Mouse (Mus musculus) cerebellum, adult 9-11 months (tissue): ENCODE measurements around the gene Cep63.

Experiments used
- DNase-seq: peaks from one replicate; pipeline ENCODE4 v3.0.0; 2022

Gene Cep63

GRCm38 (mm10) chr9:102631589-102632147, 5.3 kb upstream of the Cep63 start:
- DNase-seq: no peak

GRCm38 (mm10) chr9:102629052-102629451, 2.7 kb upstream of the Cep63 start:
- DNase-seq: no peak

GRCm38 (mm10) chr9:102627442-102627841, 1.1 kb upstream of the Cep63 start:
- peak; percentile 58 for DNase-seq

GRCm38 (mm10) chr9:102626839-102627225, 498 bp upstream of the Cep63 start:
- DNase-seq: no peak

GRCm38 (mm10) chr9:102625401-102625982, 842 bp downstream of the Cep63 start:
- no peak for DNase-seq

GRCm38 (mm10) chr9:102623581-102623980, 2.8 kb downstream of the Cep63 start:
- DNase-seq: no peak

- no peak for DNase-seq
These were observed 3.5 kb downstream of the Cep63 start for GRCm38 (mm10) chr9:102622876-102623275.

GRCm38 (mm10) chr9:102622192-102622857, 4.0 kb downstream of the Cep63 start:
- DNase-seq: no peak

- no peak for DNase-seq
These were observed 4.9 kb downstream of the Cep63 start for GRCm38 (mm10) chr9:102621385-102621784.

GRCm38 (mm10) chr9:102616267-102616666, 10.1 kb downstream of the Cep63 start:
- no peak for DNase-seq

GRCm38 (mm10) chr9:102615071-102615470, 11.3 kb downstream of the Cep63 start:
- no peak for DNase-seq

GRCm38 (mm10) chr9:102609221-102609620, 17.1 kb downstream of the Cep63 start:
- DNase-seq: no peak

GRCm38 (mm10) chr9:102607471-102607870, 18.9 kb downstream of the Cep63 start:
- no peak for DNase-seq

GRCm38 (mm10) chr9:102605162-102605561, 21.2 kb downstream of the Cep63 start:
- DNase-seq: no peak

- DNase-seq: no peak
These were observed 24.7 kb downstream of the Cep63 start for GRCm38 (mm10) chr9:102601666-102602065.

GRCm38 (mm10) chr9:102601187-102601586, 25.1 kb downstream of the Cep63 start:
- DNase-seq: no peak

GRCm38 (mm10) chr9:102595662-102596436, 30.5 kb downstream of the Cep63 start:
- DNase-seq: no peak

- DNase-seq: no peak
These were observed 31.5 kb downstream of the Cep63 start for GRCm38 (mm10) chr9:102594667-102595393.

GRCm38 (mm10) chr9:102587347-102587746, 39.0 kb downstream of the Cep63 start:
- DNase-seq: no peak

GRCm38 (mm10) chr9:102581921-102582469, 44.3 kb downstream of the Cep63 start:
- no peak for DNase-seq

- no peak for DNase-seq
These were observed 48.9 kb downstream of the Cep63 start for GRCm38 (mm10) chr9:102577480-102577879.

GRCm38 (mm10) chr9:102572888-102573287, 53.4 kb downstream of the Cep63 start:
- DNase-seq: no peak

- no peak for DNase-seq
These were observed 67.9 kb downstream of the Cep63 start for GRCm38 (mm10) chr9:102558463-102558862.
